Mouse (Mus musculus) limb, embryonic 10.5 days (tissue): Measurements from ENCODE around the gene Tkt. TPM values are rescaled to one million over a fixed set of nuclear protein-coding genes. Genes with fewer than 3 reads are reported as not detected.

Source experiments
- DNase-seq: peaks from one replicate; pipeline ENCODE4 v3.0.0-alpha.2; 2017; ENCODE audit warnings: low spot score
- H3K27ac ChIP-seq: fragments of 300-500 bp; sonication (generic); 2 replicates; pipeline ENCODE4 v1.5.1; 2016; ENCODE audit warnings: mild to moderate bottlenecking
- H3K27me3 ChIP-seq: fragments of 300-500 bp; sonication (generic); 2 replicates; pipeline ENCODE4 v1.6.1; 2016; ENCODE audit warnings: low read depth, mild to moderate bottlenecking; ENCODE audit not compliant: poor library complexity, severe bottlenecking
- H3K36me3 ChIP-seq: fragments of 300-500 bp; sonication (generic); 2 replicates; pipeline ENCODE4 v1.6.1; 2016; ENCODE audit warnings: mild to moderate bottlenecking, moderate library complexity
- H3K4me1 ChIP-seq: fragments of 300-500 bp; sonication (generic); 2 replicates; pipeline ENCODE4 v1.6.1; 2016
- H3K4me3 ChIP-seq: fragments of 300-500 bp; sonication (generic); 2 replicates; pipeline ENCODE4 v1.5.1; 2016; ENCODE audit warnings: mild to moderate bottlenecking, moderate library complexity
- H3K9me3 ChIP-seq: fragments of 300-500 bp; sonication (generic); replicated peaks from 2 replicates; pipeline ENCODE4 v1.6.1; 2016; ENCODE audit warnings: mild to moderate bottlenecking
- WGBS: fragments of 180-500 bp; shearing (Covaris S2); methylation state at CpG from one replicate; pipeline ENCODE4 v1.1.7; 2016; 5-methylcytosine and 5-hydroxymethylcytosine counted together
- polyA plus RNA-seq: library from polyadenylated mRNA; unstranded; fragments of >200 nt; fragmentation: Nextera tagmentation; extraction: Ambion mirVana; gene quantifications from 2 replicates; pipeline ENCODE4 v1.2.1, GENCODE M21; 2016

Gene Tkt
- polyA plus RNA-seq, result 312 and 340 TPM in 2 replicates

- 31% methylated on average over 8 of the region's 8 CpGs for WGBS
- Histone ChIP-seq H3K36me3 (peaks cover 15% of the 10 kb centered on the region), H3K9me3 (no peaks in the 10 kb centered on the region), H3K4me1 (peaks cover 36% of the 10 kb centered on the region), H3K27ac (peak within 1 kb of the TSS; percentile 96), H3K27me3 (no peaks in the 10 kb centered on the region), H3K4me3 (peak within 1 kb of the TSS; percentile 70)
- DNase-seq, result peak; percentile 68
Observed at GRCm38 (mm10) chr14:30548131-30548720, at the start of gene Tkt. Gene Tkt (plus strand): TSS chr14:30548359.

- H3K27ac ChIP-seq, result no peak overlapping the region
- peaks cover 96% of the 10 kb centered on the region for H3K36me3 ChIP-seq
- no peak overlapping the region for H3K4me3 ChIP-seq
- WGBS, result 93% methylated on average over 5 of the region's 5 CpGs
- no peak for DNase-seq
- no peaks in the 10 kb centered on the region for H3K27me3 ChIP-seq
- no peaks in the 10 kb centered on the region for H3K9me3 ChIP-seq
- H3K4me1 ChIP-seq, result no peaks in the 10 kb centered on the region
Observed at GRCm38 (mm10) chr14:30504990-30505389, 43.2 kb upstream of the Tkt start.

GRCm38 (mm10) chr14:30510214-30510763 is 37.9 kb upstream of the Tkt start:
- H3K36me3 ChIP-seq, result peaks cover 97% of the 10 kb centered on the region
- 95% methylated on average over 6 of the region's 6 CpGs for WGBS

GRCm38 (mm10) chr14:30512896-30513295 is 35.3 kb upstream of the Tkt start:
- Histone ChIP-seq H3K27me3 (no peaks in the 10 kb centered on the region), H3K27ac (no peak overlapping the region), H3K9me3 (no peaks in the 10 kb centered on the region), H3K36me3 (peaks cover 93% of the 10 kb centered on the region), H3K4me1 (no peaks in the 10 kb centered on the region), H3K4me3 (no peak overlapping the region)
- DNase-seq, result no peak
- WGBS, result 92% methylated on average over 5 of the region's 5 CpGs

More at GRCm38 (mm10) chr14:30510214-30510763, 37.9 kb upstream of the Tkt start:
- DNase-seq, result no peak
- H3K4me1 ChIP-seq, result no peaks in the 10 kb centered on the region
- no peaks in the 10 kb centered on the region for H3K9me3 ChIP-seq
- no peaks in the 10 kb centered on the region for H3K27me3 ChIP-seq
- no peak overlapping the region for H3K27ac ChIP-seq
- no peak overlapping the region for H3K4me3 ChIP-seq

GRCm38 (mm10) chr14:30515931-30516723 is 32.0 kb upstream of the Tkt start:
- Histone ChIP-seq H3K4me3 (no peak overlapping the region), H3K9me3 (no peaks in the 10 kb centered on the region), H3K36me3 (peaks cover 95% of the 10 kb centered on the region), H3K27ac (no peak overlapping the region), H3K4me1 (no peaks in the 10 kb centered on the region), H3K27me3 (no peaks in the 10 kb centered on the region)
- no peak for DNase-seq
- WGBS, result 91% methylated on average over 13 of the region's 13 CpGs

GRCm38 (mm10) chr14:30519323-30519722 is 28.8 kb upstream of the Tkt start:
- 92% methylated on average over 5 of the region's 5 CpGs for WGBS
- Histone ChIP-seq H3K9me3 (no peaks in the 10 kb centered on the region), H3K36me3 (peaks cover 96% of the 10 kb centered on the region), H3K27ac (no peak overlapping the region), H3K4me1 (no peaks in the 10 kb centered on the region), H3K4me3 (no peak overlapping the region), H3K27me3 (no peaks in the 10 kb centered on the region)
- DNase-seq, result no peak

GRCm38 (mm10) chr14:30523356-30523755 is 24.8 kb upstream of the Tkt start:
- Histone ChIP-seq H3K27ac (no peak overlapping the region), H3K4me1 (no peaks in the 10 kb centered on the region), H3K4me3 (no peak overlapping the region), H3K27me3 (no peaks in the 10 kb centered on the region), H3K9me3 (no peaks in the 10 kb centered on the region), H3K36me3 (peaks cover 97% of the 10 kb centered on the region)
- 89% methylated on average over 6 of the region's 6 CpGs for whole genome bisulfite sequencing
- no peak for DNase-seq

GRCm38 (mm10) chr14:30528392-30528791 is 19.8 kb upstream of the Tkt start:
- peaks cover 47% of the 10 kb centered on the region for H3K36me3 ChIP-seq
- H3K4me3 ChIP-seq, result no peak overlapping the region
- H3K27me3 ChIP-seq, result no peaks in the 10 kb centered on the region
- no peak for DNase-seq
- WGBS, result 88% methylated on average over 10 of the region's 10 CpGs
- no peak overlapping the region for H3K27ac ChIP-seq
- H3K4me1 ChIP-seq, result no peaks in the 10 kb centered on the region
- H3K9me3 ChIP-seq, result no peaks in the 10 kb centered on the region

- 77% methylated on average over 5 of the region's 5 CpGs for WGBS
- no peak overlapping the region for H3K27ac ChIP-seq
- peaks cover 42% of the 10 kb centered on the region for H3K36me3 ChIP-seq
- no peak overlapping the region for H3K4me3 ChIP-seq
- no peaks in the 10 kb centered on the region for H3K27me3 ChIP-seq
- no peaks in the 10 kb centered on the region for H3K9me3 ChIP-seq
- no peaks in the 10 kb centered on the region for H3K4me1 ChIP-seq
- DNase-seq, result no peak
Observed at GRCm38 (mm10) chr14:30528961-30529360, 19.2 kb upstream of the Tkt start.

GRCm38 (mm10) chr14:30529454-30529853 is 18.7 kb upstream of the Tkt start:
- Histone ChIP-seq H3K9me3 (no peaks in the 10 kb centered on the region), H3K27me3 (no peaks in the 10 kb centered on the region), H3K4me1 (no peaks in the 10 kb centered on the region), H3K4me3 (no peak overlapping the region), H3K27ac (no peak overlapping the region), H3K36me3 (peaks cover 37% of the 10 kb centered on the region)
- WGBS, result 94% methylated on average over 12 of the region's 12 CpGs
- DNase-seq, result no peak

GRCm38 (mm10) chr14:30530726-30531269 is 17.4 kb upstream of the Tkt start:
- Histone ChIP-seq H3K27ac (no peak overlapping the region), H3K4me1 (no peaks in the 10 kb centered on the region), H3K27me3 (no peaks in the 10 kb centered on the region), H3K9me3 (no peaks in the 10 kb centered on the region), H3K36me3 (peaks cover 23% of the 10 kb centered on the region), H3K4me3 (no peak overlapping the region)
- WGBS, result 84% methylated on average over 8 of the region's 8 CpGs
- DNase-seq, result no peak

- WGBS, result 93% methylated on average over 5 of the region's 5 CpGs
- no peaks in the 10 kb centered on the region for H3K4me1 ChIP-seq
- no peak for DNase-seq
Observed at GRCm38 (mm10) chr14:30531431-30531830, 16.7 kb upstream of the Tkt start.

GRCm38 (mm10) chr14:30531896-30532295 is 16.3 kb upstream of the Tkt start:
- no peak for DNase-seq
- Histone ChIP-seq H3K36me3 (peaks cover 14% of the 10 kb centered on the region), H3K4me3 (no peak overlapping the region), H3K27me3 (no peaks in the 10 kb centered on the region), H3K4me1 (no peaks in the 10 kb centered on the region), H3K9me3 (no peaks in the 10 kb centered on the region), H3K27ac (no peak overlapping the region)
- 92% methylated on average over 6 of the region's 6 CpGs for WGBS

More at GRCm38 (mm10) chr14:30531431-30531830, 16.7 kb upstream of the Tkt start:
- Histone ChIP-seq H3K9me3 (no peaks in the 10 kb centered on the region), H3K36me3 (peaks cover 17% of the 10 kb centered on the region), H3K27me3 (no peaks in the 10 kb centered on the region), H3K4me3 (no peak overlapping the region), H3K27ac (no peak overlapping the region)
